Mouse (Mus musculus) NIH3T3 (cell line): ENCODE measurements around the gene Zfp326.
A peak's percentile ranks its signal among the peaks of the same experiment; 100 is the strongest.
"Not testable (repeated sequence)": the region's sequence is repeated elsewhere in the genome, so short reads cannot be mapped to it uniquely, and the experiment has no call there.

Experiments
- DNase-seq: peaks from one replicate; pipeline ENCODE4 v3.0.0-alpha.2; 2012; ENCODE audit warnings: low read depth

Gene Zfp326

DNA sequence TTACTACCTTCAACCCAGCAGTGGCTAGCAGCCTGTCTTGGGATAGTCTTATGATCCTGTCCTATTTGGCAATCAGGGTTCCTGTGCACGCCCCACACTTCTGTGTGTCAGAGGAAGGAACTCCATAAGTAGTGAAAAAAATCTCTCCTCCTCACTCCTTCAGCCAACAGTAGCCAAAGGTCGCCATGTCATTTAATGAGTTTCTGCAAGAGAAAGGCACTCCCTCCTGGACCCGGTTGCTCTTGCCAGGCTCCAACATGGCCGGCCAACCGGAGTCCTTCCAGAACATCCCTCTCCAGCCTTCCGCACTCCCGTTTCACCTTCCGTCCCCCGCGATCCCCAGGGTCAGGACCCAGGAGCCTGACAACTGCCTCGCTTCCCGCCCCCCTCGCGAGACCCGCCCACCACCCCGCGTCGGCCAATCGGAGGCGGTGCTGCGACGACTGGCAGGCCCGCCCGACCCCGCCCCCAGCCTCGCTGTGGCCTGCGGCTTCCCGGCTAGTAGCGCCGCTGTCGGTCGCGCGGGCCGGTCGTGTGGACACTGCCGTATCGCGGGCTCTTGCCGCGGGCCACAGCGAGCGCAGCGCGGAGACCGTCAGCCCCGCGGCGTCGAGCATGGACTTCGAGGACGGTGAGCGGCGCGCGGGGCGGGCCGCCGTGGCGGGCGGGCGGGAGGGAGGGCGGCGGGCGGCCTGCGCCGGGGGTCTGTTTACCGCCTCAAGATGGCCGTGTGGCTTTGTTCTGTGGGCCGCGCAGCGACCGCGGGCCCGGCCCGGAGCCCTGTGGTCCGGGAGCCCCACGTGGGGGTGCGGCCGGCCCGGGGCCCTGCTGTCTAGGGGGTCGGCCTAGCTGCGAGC is at the start of gene Zfp326:
Gene Zfp326 (plus strand): TSS at position 498 of the 857 bp plus-strand sequence.
- DNase-seq, result peak; percentile 97

DNA sequence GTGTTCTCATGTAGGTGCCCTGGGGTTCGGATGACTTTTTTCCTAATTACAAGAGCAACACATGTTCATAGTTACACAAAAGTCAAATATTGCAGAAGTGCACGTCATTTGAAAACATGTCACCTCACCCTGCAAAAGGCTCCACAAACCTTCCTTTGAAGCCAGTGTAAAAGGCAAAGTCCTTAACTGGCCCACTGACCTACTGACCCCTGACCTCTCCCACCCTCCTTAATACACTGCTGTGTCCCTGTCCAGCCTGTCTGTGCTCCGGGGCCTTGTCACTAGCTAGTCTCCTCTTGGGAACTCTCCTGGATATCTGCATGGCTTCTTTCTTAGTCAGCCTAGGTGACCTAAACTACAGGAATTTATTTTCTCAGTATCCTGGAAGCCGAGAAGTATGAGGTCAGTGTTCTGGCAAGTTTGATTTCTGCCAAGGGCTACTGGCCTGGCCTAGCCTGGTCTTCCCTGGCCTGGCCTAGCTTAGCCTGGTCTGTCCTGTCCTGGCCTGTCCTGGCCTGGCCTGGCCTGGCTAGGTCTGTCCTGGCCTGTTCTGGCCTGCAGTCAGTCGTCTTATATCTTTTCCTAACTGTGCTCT is 49.4 kb upstream of the Zfp326 start:
- peak; percentile 33 for DNase-seq

DNA sequence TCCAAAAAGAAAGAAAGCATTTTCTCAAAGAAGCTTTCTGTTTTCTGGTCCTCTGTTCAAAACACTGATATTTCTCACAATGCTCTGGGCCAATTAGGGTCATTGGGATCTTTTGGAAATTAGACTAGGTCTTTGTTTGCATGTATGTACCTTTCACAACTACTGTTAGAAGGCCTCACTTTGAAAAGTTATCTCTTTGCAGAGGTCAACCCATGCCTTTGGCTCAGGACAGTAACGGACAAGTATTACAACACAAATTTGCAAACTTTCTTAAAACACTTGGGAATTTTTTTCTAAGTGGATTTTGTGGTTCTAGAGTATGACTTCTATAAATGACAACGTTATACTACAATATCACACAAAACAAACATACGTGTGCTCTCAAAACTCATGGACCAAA is 48.3 kb upstream of the Zfp326 start:
- no peak for DNase-seq

DNA sequence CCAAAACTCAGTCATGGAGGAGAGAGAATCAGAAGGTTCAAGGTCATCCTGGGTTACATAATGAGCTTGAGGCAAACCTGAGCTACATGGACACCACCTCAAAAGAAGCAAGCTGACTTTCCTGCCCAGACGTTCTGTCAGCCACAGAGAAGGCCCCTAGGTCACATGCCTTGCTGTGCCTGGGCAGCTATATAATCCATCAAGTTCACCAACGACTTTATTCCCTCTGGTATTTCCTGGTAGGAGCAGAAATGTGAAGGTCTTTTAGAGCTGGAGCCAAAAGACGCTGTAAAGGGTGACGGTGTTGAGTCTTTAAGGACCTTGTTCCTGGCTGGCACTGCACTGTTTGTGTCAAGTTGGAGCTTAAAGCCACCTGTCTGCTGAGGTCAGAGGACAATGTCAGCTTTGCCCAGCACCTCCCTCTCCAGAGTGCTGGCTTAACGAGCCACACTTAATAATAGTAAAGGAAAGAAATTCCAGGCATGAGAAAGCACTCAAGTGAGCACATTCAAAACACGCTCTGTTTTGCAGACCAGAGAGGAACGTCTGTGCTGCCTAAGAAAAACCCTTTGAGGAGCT is 47.3 kb upstream of the Zfp326 start:
- DNase-seq, result no peak

DNA sequence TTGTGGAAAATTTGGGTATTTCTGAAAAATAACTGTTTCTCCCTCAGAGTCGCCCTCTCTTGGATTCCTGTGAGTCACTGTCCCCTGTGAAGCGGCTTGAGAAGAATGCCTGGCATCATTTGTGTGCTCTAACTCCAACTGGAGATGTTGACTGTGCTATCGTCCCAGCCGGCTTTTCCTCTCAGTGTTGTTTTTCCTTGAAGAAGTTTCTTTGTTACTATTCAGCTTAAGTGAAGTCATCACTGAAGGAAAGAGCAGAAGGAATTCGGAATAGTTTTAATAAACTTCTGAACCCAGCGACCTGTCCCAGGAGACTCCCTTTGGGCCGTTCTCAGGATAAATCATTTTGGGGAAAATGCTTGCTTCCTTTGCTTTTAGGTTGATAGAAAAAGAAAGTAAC is 44.2 kb upstream of the Zfp326 start:
- DNase-seq, result peak; percentile 31

DNA sequence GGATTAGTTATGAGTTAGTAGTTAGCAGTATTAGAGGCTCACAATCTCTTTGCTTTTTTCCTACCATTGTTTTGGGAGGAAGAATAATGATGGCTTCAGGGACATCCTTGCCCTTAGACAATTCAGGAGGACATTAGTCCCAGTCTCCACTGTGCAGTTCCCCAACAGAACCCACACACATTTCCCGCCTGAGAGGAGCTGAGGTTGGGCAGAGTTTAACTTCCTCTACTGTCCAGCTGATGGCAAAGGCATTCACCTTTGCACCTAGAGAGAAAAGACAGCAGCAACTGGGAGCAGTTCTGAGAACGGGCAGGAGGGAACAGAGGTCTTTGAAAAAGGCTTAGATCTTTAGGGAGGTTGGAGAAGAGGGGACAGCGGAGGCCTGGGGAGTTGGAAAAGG is 42.4 kb upstream of the Zfp326 start:
- DNase-seq, result no peak

DNA sequence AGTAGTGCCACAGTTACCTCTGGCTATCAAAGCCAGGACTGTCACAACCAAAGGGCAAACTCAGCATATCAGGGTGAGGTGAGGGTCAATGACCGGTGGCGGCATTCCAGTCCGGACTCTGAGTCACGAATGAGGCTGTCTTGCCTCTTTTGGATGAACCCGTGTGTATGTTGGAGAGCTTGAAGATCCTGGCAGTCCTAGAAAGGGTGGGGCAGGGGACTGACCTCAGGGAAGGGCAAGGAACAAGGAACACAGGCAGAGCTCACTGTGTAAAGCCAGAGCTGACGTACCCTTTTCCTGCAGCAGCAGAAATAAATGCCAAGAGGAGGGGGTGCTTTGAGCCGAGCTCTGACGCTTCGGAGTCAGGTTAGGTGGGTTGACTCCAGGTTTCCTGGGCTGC is 40.4 kb upstream of the Zfp326 start:
- no peak for DNase-seq

DNA sequence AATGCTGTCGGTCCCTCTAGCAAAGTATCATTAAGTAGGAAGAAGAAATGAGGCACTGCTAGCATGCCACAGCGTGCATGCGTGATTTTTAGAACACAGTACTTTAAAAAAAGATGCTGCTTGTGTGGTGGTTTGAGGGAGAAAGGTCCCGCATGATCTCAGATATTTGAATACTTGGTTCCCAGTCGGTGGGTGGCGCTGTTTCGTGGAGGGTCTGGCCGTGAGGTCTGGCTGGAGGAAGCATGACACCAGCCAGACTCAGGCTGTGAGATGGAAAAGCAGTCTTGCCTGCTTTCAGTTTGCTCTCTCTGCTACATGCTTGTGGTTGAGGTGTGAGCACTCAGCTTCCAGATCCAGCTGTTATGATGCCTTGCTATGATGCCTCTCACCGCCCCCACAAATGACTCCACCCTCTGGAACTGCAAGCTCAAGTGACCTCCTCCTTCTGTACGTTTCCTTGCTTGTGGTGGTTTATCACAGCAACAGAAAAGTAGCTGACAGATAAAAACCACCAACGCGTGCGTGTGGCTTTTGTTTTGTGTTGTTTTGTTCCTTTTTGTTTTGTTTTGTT is 36.5 kb upstream of the Zfp326 start:
- peak; percentile 31 for DNase-seq

DNA sequence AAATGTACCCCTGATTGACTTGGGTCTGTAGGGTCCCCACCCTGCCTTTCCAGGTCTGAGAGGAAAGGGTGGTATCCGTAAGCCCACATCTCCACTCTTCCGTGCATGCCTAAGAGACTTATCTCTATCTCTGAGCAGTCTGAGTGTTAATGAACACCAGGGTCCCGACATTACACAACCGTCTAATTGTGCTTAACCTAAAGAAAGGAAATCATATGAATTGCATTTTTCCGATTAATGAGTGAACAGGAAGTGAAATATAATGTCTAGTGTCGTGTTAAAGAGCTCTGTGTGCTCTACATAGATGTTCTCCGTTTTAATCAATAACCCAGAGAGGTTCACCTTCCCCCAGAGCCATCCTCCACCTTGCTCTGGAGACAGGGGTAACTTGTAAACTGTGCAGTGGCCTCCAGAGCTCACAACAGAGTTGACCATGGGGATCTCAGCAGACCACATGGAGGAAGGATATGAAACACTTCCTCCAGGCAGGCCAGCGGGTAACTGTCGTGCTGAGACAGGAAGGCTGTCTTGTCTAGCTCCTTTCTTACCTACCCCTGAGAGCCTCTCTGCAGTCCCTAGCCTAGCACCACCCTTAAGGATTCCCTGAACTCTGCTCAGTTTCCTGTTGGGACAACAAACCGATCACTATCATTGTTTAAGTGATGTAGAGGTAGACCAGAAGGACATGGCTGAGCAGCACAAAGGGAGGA is 32.2 kb upstream of the Zfp326 start:
- DNase-seq, result no peak

DNA sequence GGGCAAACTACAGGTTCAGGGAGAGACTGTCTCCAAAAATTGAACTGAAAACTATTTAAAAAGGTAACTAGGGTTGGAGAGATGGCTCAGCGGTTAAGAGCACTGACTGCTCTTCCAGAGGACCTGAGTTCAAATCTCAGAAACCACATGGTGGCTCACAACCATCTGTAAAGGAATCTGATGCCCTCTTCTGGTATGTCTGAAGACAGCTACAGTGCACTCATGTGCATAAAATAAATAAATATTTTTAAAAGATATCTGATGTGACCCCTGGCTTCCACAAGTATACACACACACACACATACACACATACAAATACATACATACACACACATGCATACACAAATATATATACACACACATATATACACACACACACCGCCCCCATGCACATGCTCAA is 31.3 kb upstream of the Zfp326 start:
- DNase-seq, result no peak

DNA sequence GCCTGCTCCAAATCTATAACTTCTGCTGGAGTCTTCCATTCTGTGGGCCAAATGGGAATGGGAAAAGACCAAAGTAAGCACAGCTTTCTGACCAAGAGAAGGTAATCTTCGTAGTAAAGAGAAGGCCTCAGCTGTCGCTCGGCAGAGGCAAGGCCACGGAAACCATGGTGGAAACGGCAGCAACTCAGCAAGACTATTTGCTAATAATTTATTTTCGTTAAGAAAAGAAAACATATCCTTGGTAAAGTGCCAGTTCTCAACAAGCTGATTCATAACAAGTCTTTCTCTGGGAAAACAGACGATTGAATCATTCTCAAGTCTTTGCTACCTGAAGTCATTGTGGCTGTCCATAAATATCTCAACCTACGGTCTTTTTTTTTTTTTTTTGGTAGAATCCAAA is 28.6 kb upstream of the Zfp326 start:
- no peak for DNase-seq

DNA sequence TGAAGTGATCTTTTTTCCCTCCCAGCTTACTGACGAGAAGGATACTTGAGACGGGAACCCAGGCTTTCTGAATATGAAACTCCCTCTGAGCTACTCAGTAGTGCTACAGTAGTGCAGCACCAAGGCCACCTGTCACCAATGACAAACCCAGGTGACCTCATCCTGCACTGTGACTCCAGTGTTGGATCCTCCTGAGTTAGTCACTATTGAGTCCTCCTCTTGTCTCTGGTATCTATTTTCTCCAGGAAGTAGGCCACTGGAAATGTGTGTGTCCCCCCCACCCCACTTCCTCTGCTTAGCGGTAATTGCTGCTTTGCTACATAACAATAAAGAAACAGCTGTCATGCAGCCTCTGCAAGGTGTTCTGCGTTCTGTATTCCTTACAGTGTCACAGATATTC is 27.1 kb upstream of the Zfp326 start:
- no peak for DNase-seq

DNA sequence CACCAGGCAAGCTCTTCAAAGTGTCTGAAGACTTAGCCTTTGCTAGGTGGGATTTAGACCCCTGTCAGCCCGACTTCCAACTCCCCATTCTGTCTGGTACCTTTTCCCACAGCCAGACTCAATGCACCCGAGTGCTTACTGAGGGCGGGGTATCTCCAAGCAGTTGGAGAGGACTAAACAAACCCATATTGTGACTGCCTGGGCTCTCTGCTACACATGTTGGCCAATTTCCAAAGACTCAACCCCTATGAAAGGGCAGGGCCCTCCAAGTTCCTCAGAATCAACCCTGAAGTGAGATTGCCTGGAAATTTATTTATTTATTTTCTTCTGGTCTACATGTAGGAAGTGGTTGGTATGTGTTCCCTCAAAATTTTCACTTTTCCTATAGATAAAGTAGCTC is 26.7 kb upstream of the Zfp326 start:
- DNase-seq, result no peak

DNA sequence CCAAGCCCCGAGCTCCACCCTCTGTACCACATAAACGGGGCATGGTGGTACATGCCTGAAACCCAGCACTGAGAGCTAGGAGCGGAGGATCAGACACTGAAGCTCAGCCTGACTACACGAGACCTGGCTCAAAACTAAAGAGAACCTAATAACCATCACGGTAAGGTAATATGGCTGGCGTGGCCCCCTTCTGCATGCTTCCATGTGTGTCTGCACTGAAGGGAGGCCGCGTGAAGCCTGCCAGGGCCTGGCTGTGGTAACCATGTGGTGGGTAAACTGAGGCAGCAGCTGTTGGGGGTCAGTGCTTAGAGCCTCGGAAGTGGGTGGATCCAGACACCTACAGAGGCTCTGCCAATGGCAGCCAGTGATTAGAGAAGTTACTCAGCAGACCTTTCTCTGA is 23.1 kb upstream of the Zfp326 start:
- no peak for DNase-seq

DNA sequence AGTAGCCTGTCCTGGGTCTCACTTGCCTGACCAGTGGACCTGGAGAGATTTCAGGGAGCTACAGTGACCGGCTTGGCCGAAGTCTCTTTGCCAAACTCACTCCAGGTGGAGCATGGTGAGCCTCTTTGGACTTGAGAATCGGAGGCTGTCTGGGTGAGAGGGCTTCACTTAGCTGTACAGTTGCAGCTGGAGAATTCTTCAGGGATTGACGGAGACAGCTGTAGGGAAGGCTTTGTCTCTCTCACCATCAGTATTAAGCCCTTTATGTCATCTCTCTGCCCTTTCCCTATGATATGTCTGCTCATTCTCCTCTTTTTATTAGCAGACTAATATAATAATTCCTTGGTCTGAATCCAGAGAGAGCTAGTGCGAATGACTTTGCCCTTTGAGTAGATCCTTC is 18.9 kb upstream of the Zfp326 start:
- DNase-seq, result no peak

DNA sequence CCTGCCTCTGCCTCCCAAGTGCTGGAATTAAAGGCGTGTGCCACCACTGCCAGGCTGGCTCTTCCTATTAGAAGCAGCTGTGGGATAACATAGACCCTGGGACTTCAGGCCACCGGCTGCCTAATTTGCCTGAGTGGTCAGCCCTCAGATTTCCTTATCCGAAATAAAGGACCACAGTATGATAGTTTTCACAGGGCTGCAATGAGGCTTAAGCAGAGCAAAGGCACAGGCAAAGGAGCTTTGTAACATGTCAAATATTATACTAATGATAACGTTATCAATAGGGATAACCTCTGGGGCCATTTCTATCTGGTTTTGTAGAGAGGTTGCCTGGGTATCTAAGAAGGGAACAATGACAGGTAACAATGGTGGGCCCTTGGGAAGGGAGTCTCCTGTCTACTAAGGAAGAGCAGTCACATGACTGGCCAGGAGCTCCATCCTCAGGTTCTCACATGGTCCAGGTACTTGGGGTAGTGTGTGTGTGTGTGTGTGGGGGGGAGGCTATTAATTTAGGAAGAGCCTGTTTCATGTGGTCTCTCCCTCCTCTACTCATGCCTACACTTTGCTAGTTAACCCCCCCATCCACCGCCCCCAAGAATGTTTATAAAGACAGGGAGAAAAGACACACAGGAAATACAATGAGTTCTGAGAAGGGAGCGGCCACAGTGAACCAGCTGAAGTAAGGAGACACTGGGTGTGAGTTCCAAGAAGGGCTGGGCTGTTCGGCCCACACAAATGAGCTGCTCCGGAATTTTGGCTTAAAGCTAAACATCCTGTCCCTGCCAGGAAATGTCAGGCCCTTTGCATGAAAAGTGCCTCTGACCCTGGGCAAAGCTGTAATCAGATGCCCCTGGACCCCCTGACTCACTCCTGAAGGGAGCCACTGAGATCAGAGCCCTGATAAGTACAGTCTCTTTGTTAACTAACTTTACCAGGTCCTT is 17.3 kb upstream of the Zfp326 start:
- peak; percentile 62 for DNase-seq

DNA sequence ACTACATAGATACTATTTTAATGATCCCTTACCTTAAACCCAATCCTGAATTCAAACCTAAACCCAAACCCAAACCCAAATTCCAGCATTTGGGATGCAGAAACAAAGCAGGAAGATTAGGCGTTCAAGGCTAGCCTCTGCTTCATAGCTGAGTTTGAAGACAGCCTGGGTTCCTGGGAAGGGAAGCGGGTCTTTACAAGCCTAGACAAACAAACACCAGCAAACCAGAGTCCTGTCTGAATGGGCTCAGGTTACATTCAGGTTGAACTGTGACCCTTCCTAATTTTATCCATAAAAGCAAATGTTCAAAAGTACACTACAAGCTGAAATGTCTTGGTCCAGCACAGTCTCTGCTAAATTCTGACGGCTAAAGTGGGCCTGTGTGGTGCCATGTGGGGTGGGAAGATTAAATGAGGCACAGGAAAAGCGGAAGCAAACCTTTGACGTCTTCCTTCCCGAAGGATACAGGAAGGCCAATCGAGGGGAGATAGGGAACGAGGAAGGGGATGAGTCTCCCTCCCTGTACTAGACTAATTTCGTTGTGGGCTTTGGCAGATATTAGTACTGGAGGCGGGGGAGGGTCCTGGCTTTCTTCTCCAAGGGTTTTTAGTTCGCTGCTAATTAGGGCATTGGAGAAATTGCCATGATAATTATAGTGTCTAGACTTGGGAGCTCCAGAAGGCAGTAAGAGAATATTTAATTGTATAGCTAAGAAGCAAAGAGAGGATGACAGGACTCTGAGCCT is 16.5 kb upstream of the Zfp326 start:
- DNase-seq, result no peak

DNA sequence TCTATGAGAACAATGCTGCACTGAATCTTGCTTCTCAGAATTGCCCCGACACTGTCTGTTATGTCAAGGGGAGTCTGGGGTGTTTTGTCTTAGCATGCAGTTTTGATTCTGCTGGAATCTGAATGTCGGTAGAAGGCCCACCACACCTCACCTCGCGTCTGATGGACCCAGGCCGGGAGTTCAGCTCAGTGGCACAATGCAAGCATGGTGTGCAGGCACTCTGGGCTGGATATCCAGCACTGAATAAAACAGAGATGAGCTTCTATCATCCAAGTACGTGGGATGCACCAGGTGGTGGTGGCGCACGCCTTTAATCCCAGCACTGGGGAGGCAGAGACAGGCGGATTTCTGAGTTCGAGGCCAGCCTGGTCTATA is 15.9 kb upstream of the Zfp326 start:
- no peak for DNase-seq

DNA sequence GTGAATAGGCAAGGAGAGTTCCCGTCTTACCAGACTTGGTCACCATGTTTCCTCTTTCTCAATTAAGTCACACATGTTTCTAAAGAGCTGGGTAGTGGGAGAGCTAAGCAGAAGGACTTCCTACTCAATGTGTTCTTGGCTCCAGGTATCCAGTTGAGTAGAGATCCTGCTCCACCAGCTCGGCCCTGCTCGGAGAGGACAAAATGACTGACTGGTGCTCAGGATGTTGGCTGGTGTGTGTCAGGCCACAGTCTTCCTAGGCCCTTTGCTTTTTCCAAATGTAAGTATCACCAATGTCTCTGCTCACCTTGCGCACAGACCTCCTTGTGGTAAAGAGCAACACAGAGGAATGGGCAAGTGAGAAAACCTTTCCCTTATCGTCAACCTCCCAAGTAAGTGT is 14.7 kb upstream of the Zfp326 start:
- no peak for DNase-seq

DNA sequence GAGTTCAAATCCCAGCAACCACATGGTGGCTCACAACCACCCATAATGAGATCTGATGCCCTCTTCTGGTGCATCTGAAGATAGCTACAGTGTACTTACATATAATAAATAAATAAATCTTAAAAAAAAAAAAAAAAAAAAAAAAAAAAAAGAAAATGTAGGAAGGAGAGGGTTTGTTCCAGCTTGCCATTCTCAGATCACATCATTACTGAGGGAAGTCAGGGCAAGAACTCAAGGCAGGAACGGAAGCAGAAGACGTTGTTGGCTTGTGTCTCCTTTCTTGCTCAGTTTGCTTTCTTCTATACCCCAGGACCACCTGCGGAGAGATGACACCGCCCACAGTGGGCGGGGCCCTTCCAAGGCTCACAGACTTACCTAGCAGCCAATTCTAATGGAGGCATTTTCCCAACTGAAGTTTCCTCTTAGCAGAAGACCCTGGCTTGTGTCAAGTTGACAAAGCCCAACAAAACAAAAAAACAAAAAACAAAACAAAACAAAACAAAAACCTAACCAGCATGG is 11.2 kb upstream of the Zfp326 start:
- DNase-seq, result not testable (repeated sequence)
